In the genomic region with DNA sequence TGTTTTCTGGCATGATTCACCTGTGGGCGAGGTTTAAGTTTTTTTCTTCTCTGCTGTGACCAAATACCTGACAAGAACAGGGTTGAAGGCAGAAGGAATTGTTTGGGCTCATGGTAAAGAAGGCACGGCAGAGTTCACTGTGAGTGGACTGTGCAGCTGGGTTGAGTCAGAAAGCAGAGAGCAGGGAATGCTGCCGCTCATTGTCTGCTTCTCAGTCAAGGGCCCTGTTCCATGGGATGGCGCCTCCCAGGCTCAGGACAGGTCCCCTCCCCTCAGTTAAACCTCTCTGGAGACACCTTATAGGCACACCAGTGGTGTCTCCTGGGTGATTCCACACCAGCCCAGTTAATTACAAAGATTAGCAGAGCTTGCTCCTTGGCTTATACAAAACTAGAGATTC, we compare ENCODE assay signal across 15 mouse cellular contexts. TPM values are rescaled to one million over a fixed set of nuclear protein-coding genes. Genes with fewer than 3 reads are reported as not detected.
"Had no signal": no experiment of that assay in that cellular context is flagged by ENCODE, and none has a peak within 500 bp of the region (broad histone marks: within the 10 kb centered on the region; RNA-seq: fewer than 3 reads in every experiment).

No protein-coding gene starts in this region.

- H3K9ac ChIP-seq: limb, embryonic 12.5 days; lung, embryonic 15.5 days; neural tube, embryonic 13.5 days had no signal

- H3K36me3 ChIP-seq: limb, embryonic 12.5 days; lung, embryonic 15.5 days; neural tube, embryonic 13.5 days had no signal

- ATAC-seq: inflammation-experienced regulatory T-cells, adult 6 months had no signal

- H3K27me3 ChIP-seq: limb, embryonic 12.5 days; lung, embryonic 15.5 days; neural tube, embryonic 13.5 days had no signal

- DNase-seq: kidney, adult 18-20 months; kidney, postnatal 4 days; lung, postnatal 14 days; midbrain, embryonic 14.5 days; retina, postnatal 1 day; right cerebral cortex, postnatal 4 days; spleen, adult 18-20 months had no signal

- H3K4me2 ChIP-seq: limb, embryonic 12.5 days; lung, embryonic 15.5 days; neural tube, embryonic 13.5 days had no signal

- H3K4me3 ChIP-seq: layer of hippocampus, adult 2 months; limb, embryonic 12.5 days; lung, embryonic 15.5 days; neural tube, embryonic 13.5 days had no signal

- H3K27ac ChIP-seq: layer of hippocampus, adult 2 months; limb, embryonic 12.5 days; lung, embryonic 15.5 days; neural tube, embryonic 13.5 days had no signal

- H3K9me3 ChIP-seq: limb, embryonic 12.5 days; lung, embryonic 15.5 days; neural tube, embryonic 13.5 days had no signal

- H3K4me1 ChIP-seq: neural tube, embryonic 13.5 days had no signal

RNA-seq across cellular contexts. Expression of gene Stk32c, which starts 9.2 kb away (rescaled TPM):
- total RNA-seq: megakaryocyte-erythroid progenitor cell, adult 5-6 weeks had no signal
- polyA plus RNA-seq: kidney, embryonic 14.5 days; liver, embryonic 16.5 days had no signal
